ENCODE assay signal across 10 mouse cellular contexts in the genomic region with DNA sequence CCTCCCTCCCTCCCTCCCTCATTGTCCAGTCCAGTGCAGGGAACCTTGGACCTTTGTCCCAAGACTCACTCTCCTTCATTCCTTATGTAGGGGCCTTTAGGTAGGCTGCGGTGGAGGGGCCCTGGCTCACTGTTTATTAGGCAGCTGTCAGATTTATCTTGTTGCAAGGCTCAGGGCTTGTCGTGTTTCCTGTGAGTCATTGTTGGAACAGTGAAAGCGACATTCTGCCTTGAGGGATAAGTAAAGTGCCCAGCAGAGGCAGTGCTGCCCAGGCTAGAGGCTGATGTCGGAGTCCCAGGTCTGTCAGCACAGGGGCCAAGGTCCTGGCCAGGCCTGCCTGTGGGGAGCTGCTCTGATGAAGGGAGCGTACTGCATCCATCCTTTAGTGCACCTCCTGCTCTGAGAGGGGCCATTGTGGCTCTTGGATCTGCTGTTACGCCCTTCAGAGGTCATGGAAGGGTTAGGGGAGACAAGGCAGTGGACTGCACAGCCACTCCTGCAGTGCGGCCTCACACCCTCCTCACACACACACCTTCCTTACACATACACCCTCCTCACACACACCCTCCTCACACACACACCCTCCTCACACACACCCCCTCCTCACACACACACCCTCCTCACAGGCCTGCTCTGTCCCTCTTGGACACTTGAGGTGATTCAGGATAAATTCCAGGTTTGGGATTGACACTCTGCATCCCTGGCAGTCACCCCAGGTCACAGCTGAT. TPM values are rescaled to one million over a fixed set of nuclear protein-coding genes. Genes with fewer than 3 reads are reported as not detected.
A peak's percentile ranks its signal among the peaks of the same experiment; 100 is the strongest.
DNase-seq lines count a peak whose midpoint lies in the region; ATAC-seq and TF ChIP-seq lines count a peak whose summit lies in the region.
"Had no signal": no experiment of that assay in that cellular context is flagged by ENCODE, and none has a peak within 500 bp of the region (broad histone marks: within the 10 kb centered on the region; RNA-seq: fewer than 3 reads in every experiment).

No protein-coding gene starts in this region.

- H3K27ac ChIP-seq in hindbrain, embryonic 10.5 days = peak overlapping the region; percentile 67; the same call in 1 of the 2 replicates
- no peak overlapping the region for H3K27ac ChIP-seq in hindbrain, postnatal 0 days
- H3K27ac ChIP-seq in midbrain, embryonic 16.5 days (ENCODE audit: low read length) = no peak overlapping the region
- H3K27ac ChIP-seq: embryonic facial prominence, embryonic 15.5 days had no signal

- H3K9me3 ChIP-seq in hindbrain, embryonic 10.5 days = no peaks in the 10 kb centered on the region
- H3K9me3 ChIP-seq in hindbrain, postnatal 0 days (ENCODE audit: low read length) = no peaks in the 10 kb centered on the region
- H3K9me3 ChIP-seq in midbrain, embryonic 16.5 days (replicated peaks; ENCODE audit: control insufficient read depth, low read length, poor library complexity, severe bottlenecking) = no peaks in the 10 kb centered on the region
- H3K9me3 ChIP-seq: embryonic facial prominence, embryonic 15.5 days had no signal

- no peak overlapping the region for H3K4me2 ChIP-seq in hindbrain, postnatal 0 days (ENCODE audit: low read depth, low read length)
- H3K4me2 ChIP-seq in midbrain, embryonic 16.5 days (ENCODE audit: low read length) = no peak overlapping the region
- H3K4me2 ChIP-seq: embryonic facial prominence, embryonic 15.5 days had no signal

- H3K4me1 ChIP-seq in hindbrain, embryonic 10.5 days (replicated peaks) = peaks cover 34% of the 10 kb centered on the region
- 0 out of 2 replicates have a peak, but pooled peaks cover 4% of the 10 kb centered on the region for H3K4me1 ChIP-seq in hindbrain, postnatal 0 days (ENCODE audit: insufficient read depth, low read length)
- H3K4me1 ChIP-seq in midbrain, embryonic 16.5 days (ENCODE audit: control insufficient read depth, insufficient read depth, low read length) = no peaks in the 10 kb centered on the region

- WGBS in hindbrain, embryonic 10.5 days = 64% methylated on average over 7 of the region's 7 CpGs
- 64% methylated on average over 7 of the region's 7 CpGs for WGBS in hindbrain, postnatal 0 days
- 61% methylated on average over 7 of the region's 7 CpGs for WGBS in midbrain, embryonic 16.5 days

- no peak overlapping the region for H3K4me3 ChIP-seq in hindbrain, embryonic 10.5 days
- H3K4me3 ChIP-seq in hindbrain, postnatal 0 days (ENCODE audit: low read length) = no peak overlapping the region
- H3K4me3 ChIP-seq in midbrain, embryonic 16.5 days (ENCODE audit: low read depth, low read length) = no peak overlapping the region
- H3K4me3 ChIP-seq: embryonic facial prominence, embryonic 15.5 days had no signal

- H3K9ac ChIP-seq in hindbrain, postnatal 0 days (replicated peaks; ENCODE audit: low read length) = no peak overlapping the region
- no peak overlapping the region for H3K9ac ChIP-seq in midbrain, embryonic 16.5 days (ENCODE audit: low read depth, low read length)
- H3K9ac ChIP-seq: embryonic facial prominence, embryonic 15.5 days had no signal

- no peak for ATAC-seq in hindbrain, postnatal 0 days
- no peak for ATAC-seq in erythroblast, adult 5-6 weeks (replicated peaks; ENCODE audit: low FRiP score, poor library complexity, severe bottlenecking)
- ATAC-seq in midbrain, embryonic 16.5 days = no peak

- TF ChIP-seq CTCF in hindbrain, postnatal 0 days (IDR thresholded peaks at IDR 0.05; ENCODE audit: low read depth) = no peak

- H3K27me3 ChIP-seq in hindbrain, embryonic 10.5 days (ENCODE audit: insufficient read depth, poor library complexity, severe bottlenecking) = no peaks in the 10 kb centered on the region
- no peaks in the 10 kb centered on the region for H3K27me3 ChIP-seq in hindbrain, postnatal 0 days (ENCODE audit: insufficient read depth, low read length)
- no peaks in the 10 kb centered on the region for H3K27me3 ChIP-seq in midbrain, embryonic 16.5 days (ENCODE audit: control insufficient read depth, insufficient read depth, low read depth, low read length)
- H3K27me3 ChIP-seq: embryonic facial prominence, embryonic 15.5 days had no signal

- peaks cover 92% of the 10 kb centered on the region for H3K36me3 ChIP-seq in hindbrain, embryonic 10.5 days
- H3K36me3 ChIP-seq in hindbrain, postnatal 0 days (ENCODE audit: insufficient read depth, low read length) = peaks cover 41% of the 10 kb centered on the region
- peaks cover 42% of the 10 kb centered on the region for H3K36me3 ChIP-seq in midbrain, embryonic 16.5 days (ENCODE audit: control insufficient read depth, insufficient read depth, low read length)

- DNase-seq in hindbrain, embryonic 10.5 days (ENCODE audit: low spot score) = no peak
- no peak for DNase-seq in hindbrain, postnatal 0 days (ENCODE audit: low spot score)
- DNase-seq in 416B (ENCODE audit: low read depth) = peak; percentile 80
- DNase-seq in adrenal gland, postnatal 14 days = peak; percentile 75
- peak; percentile 42 for DNase-seq in kidney, adult 9 months
- DNase-seq in spleen, postnatal 10 days (ENCODE audit: low spot score in 2 of 2) = no peak
- DNase-seq: thymus, adult 2 months had no signal

RNA-seq across cellular contexts. Expression of gene Sec14l1, which starts 39.3 kb away (rescaled TPM):
- polyA plus RNA-seq in hindbrain, embryonic 10.5 days (2016; fragmentation: Nextera tagmentation; extraction: Ambion mirVana) = 57.0 and 58.2 TPM in 2 replicates
- total RNA-seq in hindbrain, postnatal 0 days (2014; rRNA removed) = 69.1 and 74.1 TPM in 2 replicates
- polyA plus RNA-seq in hindbrain, postnatal 0 days (2015; fragmentation: Nextera tagmentation; extraction: Ambion mirVana) = 47.0 and 47.3 TPM in 2 replicates
- 119 TPM in 2 replicates for total RNA-seq in adrenal gland, postnatal 14 days (2021)
- 15.7 and 16.9 TPM in 2 replicates for total RNA-seq in erythroblast, adult 5-6 weeks (2015; ENCODE audit: low replicate concordance)
- total RNA-seq in erythroblast, adult 5-6 weeks (2017; ENCODE audit: low replicate concordance) = 27.2 and 32.7 TPM in 2 replicates
- 60.7 and 63.4 TPM in 2 replicates for polyA plus RNA-seq in midbrain, embryonic 16.5 days (2015; fragmentation: Nextera tagmentation; extraction: Ambion mirVana)

RNA-seq across cellular contexts. Expression of gene Sept9, which starts 45.2 kb away (rescaled TPM):
- polyA plus RNA-seq in hindbrain, embryonic 10.5 days (2016; fragmentation: Nextera tagmentation; extraction: Ambion mirVana) = 186 and 206 TPM in 2 replicates
- total RNA-seq in hindbrain, postnatal 0 days (2014; rRNA removed) = 111 and 112 TPM in 2 replicates
- polyA plus RNA-seq in hindbrain, postnatal 0 days (2015; fragmentation: Nextera tagmentation; extraction: Ambion mirVana) = 88.8 and 89.8 TPM in 2 replicates
- total RNA-seq in adrenal gland, postnatal 14 days (2021) = 115 and 133 TPM in 2 replicates
- total RNA-seq in erythroblast, adult 5-6 weeks (2015; ENCODE audit: low replicate concordance) = 29.0 and 33.4 TPM in 2 replicates
- 31.9 and 35.1 TPM in 2 replicates for total RNA-seq in erythroblast, adult 5-6 weeks (2017; ENCODE audit: low replicate concordance)
- polyA plus RNA-seq in midbrain, embryonic 16.5 days (2015; fragmentation: Nextera tagmentation; extraction: Ambion mirVana) = 103 and 108 TPM in 2 replicates

Comparison
In these comparisons a context has a peak if more than half of its experiments do, and no peak if none do; other contexts are left out.
1. DNase-seq: peak in 416B (single experiment), adrenal gland, postnatal 14 days (single experiment) and kidney, adult 9 months (single experiment); none in hindbrain, embryonic 10.5 days (single experiment), hindbrain, postnatal 0 days (single experiment) and spleen, postnatal 10 days (0 of 2).